Mouse (Mus musculus): Measurements from ENCODE around the gene Ttll9.

DNA sequence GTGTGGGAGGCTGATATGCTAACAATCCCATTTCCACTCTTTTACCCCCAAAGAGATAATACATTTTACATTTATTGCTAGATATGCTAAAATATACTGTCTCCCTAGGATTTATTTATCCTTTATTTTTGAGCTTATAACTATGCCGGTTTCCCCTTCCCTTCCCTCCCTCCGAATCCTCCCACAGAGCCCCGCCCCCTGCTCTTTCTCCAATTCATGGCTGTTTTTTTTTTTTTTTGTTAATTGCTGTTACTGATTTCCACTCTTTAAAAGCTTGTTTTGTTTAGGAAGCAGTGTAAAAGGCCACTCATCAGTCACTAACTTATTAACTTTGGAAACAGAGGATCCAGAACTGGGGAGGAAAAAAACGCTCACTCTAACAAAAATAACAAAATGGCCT is 34.8 kb downstream of the Ttll9 start:
- no peak for TF ChIP-seq CTCF (IDR thresholded peaks at IDR 0.05; ENCODE audit: insufficient read depth, low read length)
- no peak for TF ChIP-seq POLR2A (IDR thresholded peaks at IDR 0.05; ENCODE audit: borderline replicate concordance, extremely low read depth, low read depth, low read length)
